Mouse (Mus musculus) small intestine, adult 2 months (tissue): ENCODE data around the gene RPS10-NUDT3. TPM values are rescaled to one million over a fixed set of nuclear protein-coding genes. Genes with fewer than 3 reads are reported as not detected.

Experiments used
- H3K27ac ChIP-seq: fragments of 200-500 bp; 2 replicates; pipeline ENCODE4 v1.5.1; 2012; ENCODE audit warnings: low read depth, low read length, control low read depth, inconsistent platforms; ENCODE audit not compliant: insufficient read depth
- H3K27me3 ChIP-seq: fragments of 200-500 bp; 2 replicates; pipeline ENCODE4 v1.6.1; 2012; ENCODE audit warnings: mild to moderate bottlenecking, moderate library complexity, low read length, inconsistent platforms; ENCODE audit not compliant: control insufficient read depth, insufficient read depth
- H3K36me3 ChIP-seq: fragments of 200-500 bp; 2 replicates; pipeline ENCODE4 v1.6.1; 2012; ENCODE audit warnings: mild to moderate bottlenecking, low read length, control low read depth, inconsistent platforms; ENCODE audit not compliant: control insufficient read depth, insufficient read depth
- H3K4me1 ChIP-seq: fragments of 200-500 bp; 2 replicates; pipeline ENCODE4 v1.6.1; 2012; ENCODE audit warnings: low read length, inconsistent platforms, mixed read lengths; ENCODE audit not compliant: control insufficient read depth, insufficient read depth, insufficient read length
- H3K4me3 ChIP-seq: fragments of 200-500 bp; 2 replicates; pipeline ENCODE4 v1.5.1; 2012; ENCODE audit warnings: low read depth, mild to moderate bottlenecking, control low read depth, inconsistent platforms, low read length, moderate library complexity
- CTCF ChIP-seq: fragments of 200-500 bp; IDR thresholded peaks from 2 replicates; pipeline ENCODE4 v1.5.1; 2012; ENCODE audit warnings: low read depth, mild to moderate bottlenecking, control low read depth, inconsistent platforms, low read length, moderate library complexity, mixed read lengths; ENCODE audit not compliant: insufficient replicate concordance, insufficient read length; ENCODE audit errors: extremely low read depth
- POLR2A ChIP-seq: fragments of 200-500 bp; IDR thresholded peaks from 2 replicates; pipeline ENCODE4 v1.6.1; 2012; ENCODE audit warnings: low read depth, mild to moderate bottlenecking, control low read depth, inconsistent platforms, low read length, moderate library complexity
- WGBS: fragments of 180-500 bp; shearing (Covaris S2); methylation state at CpG from one replicate; pipeline ENCODE4 v1.1.7; 2018; 5-methylcytosine and 5-hydroxymethylcytosine counted together
- polyA plus RNA-seq: library from polyadenylated mRNA; depleted of rRNA; stranded (reverse); fragments of >200 nt; gene quantifications from 2 replicates; pipeline ENCODE4 v1.2.3, GENCODE M21; 2012

The RPS10-NUDT3 gene
- polyA plus RNA-seq, 1 experiment, result not detected

DNA sequence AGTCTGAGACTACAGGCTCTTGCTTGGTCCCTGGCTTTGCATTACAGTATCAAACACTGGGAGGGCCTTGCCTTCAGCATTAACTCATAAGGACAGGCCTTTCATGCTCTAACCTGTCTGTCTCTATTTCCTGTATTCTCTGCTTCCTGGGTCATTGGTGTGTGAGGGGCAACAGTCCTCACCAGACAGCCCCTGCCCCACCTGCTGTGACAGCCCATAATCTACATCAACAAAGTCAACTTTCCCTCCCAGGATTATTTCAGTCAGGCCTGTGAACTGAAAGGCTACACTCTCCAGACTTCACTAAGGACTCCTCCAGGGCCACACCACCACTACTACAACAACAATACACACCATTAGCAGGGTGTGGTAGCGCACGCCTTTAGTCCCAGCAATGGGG, 32.0 kb downstream of the RPS10-NUDT3 start:
- WGBS, result 77% methylated on average over 2 of the region's 2 CpGs

DNA sequence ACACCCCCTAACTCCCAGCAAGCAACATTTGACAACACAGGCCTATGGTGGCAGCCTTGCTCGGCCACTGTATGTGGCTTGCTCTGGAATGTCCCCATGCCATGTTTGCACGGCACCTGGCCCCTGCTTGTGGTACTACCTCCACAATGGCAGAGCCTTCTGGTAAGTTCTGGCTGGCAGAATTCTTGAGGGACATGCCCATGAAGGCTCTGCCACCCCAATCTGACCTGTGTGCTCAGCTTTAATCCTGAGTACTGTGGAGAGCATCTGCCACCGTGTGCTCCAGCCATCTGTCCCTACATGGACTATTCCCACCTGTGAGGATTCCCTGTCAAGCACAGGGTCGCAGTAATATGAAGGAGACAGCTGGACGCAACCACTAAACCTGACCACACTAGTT, 34.2 kb downstream of the RPS10-NUDT3 start:
- Histone ChIP-seq H3K36me3 (peaks cover 4% of the 10 kb centered on the region), H3K27ac (no peak overlapping the region), H3K4me1 (no peaks in the 10 kb centered on the region), H3K27me3 (no peaks in the 10 kb centered on the region), H3K4me3 (no peak overlapping the region)
- 73% methylated on average over 5 of the region's 5 CpGs for WGBS
- TF ChIP-seq POLR2A (no peak), CTCF (no peak)

More for the DNA sequence above, 32.0 kb downstream of the RPS10-NUDT3 start:
- Histone ChIP-seq H3K27ac (no peak overlapping the region), H3K4me3 (no peak overlapping the region), H3K36me3 (no peaks in the 10 kb centered on the region), H3K27me3 (no peaks in the 10 kb centered on the region), H3K4me1 (no peaks in the 10 kb centered on the region)
- TF ChIP-seq CTCF (no peak), POLR2A (no peak)

DNA sequence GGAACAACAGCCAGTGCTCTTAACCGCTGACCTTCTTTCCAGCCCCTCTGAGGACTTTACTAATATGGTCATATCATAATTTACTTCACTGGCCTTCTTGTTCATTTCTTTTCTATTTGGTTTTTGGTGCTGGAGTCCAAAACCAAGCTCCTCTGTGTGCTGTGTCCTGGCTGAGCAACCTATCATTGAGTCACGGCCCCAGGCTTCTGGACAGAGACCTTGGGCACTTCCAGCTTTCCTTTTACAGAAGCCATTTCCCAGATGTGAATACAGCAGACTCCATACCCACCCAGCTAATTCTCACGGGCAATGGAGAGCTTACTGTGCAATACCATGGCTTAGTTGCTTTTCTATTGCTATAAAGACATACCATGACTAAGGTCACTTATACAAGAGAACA, 34.7 kb downstream of the RPS10-NUDT3 start:
- no peak overlapping the region for H3K27ac ChIP-seq
- H3K4me1 ChIP-seq, result no peaks in the 10 kb centered on the region
- H3K27me3 ChIP-seq, result no peaks in the 10 kb centered on the region
- peaks cover 8% of the 10 kb centered on the region for H3K36me3 ChIP-seq
- 77% methylated on average over 3 of the region's 3 CpGs for WGBS
- H3K4me3 ChIP-seq, result no peak overlapping the region
- no peak for TF ChIP-seq POLR2A
- TF ChIP-seq CTCF, result no peak

DNA sequence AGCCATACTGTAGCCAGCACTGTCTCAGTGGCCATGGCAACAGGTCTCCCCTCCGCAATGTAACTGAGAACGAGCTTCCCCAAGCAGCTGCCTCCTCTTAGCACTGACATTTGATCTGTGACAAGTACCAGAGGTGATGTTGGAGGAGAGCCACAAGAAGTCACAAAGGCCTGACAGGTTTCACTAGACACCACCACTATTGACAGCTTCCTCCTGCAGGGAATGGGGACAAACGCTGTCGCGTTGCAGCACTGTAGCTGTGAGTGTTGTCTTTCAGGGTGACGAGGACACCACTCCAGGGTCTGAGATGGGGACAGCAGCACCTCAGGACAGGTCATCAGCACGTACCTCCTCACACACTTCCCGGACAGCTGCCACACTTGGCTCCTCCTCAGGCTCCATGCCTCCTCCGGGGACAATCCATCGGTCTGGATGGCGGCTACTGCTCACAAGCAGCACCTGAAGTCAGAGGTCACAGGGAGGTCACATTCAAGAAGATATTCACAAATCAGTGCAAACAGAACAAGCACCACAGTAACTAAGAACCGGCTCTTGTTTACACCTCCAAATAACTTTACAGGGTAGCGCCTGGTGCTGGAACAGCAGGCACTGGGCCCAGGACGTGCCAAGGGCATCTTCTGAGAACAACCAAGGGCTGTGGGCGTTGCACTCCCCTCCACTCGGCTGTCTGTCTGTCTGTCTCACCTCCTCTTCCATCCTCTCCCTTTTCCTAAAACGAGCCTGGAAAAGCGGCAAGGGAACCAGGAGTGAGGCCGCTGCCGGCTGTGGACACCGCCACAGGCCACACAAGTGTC, 38.4 kb downstream of the RPS10-NUDT3 start:
- no peak overlapping the region for H3K27ac ChIP-seq
- H3K27me3 ChIP-seq, result no peaks in the 10 kb centered on the region
- H3K4me3 ChIP-seq, result no peak overlapping the region
- TF ChIP-seq CTCF (no peak), POLR2A (no peak)
- WGBS, result 74% methylated on average over 21 of the region's 21 CpGs
- peaks cover 18% of the 10 kb centered on the region for H3K36me3 ChIP-seq
- peaks cover 4% of the 10 kb centered on the region for H3K4me1 ChIP-seq

DNA sequence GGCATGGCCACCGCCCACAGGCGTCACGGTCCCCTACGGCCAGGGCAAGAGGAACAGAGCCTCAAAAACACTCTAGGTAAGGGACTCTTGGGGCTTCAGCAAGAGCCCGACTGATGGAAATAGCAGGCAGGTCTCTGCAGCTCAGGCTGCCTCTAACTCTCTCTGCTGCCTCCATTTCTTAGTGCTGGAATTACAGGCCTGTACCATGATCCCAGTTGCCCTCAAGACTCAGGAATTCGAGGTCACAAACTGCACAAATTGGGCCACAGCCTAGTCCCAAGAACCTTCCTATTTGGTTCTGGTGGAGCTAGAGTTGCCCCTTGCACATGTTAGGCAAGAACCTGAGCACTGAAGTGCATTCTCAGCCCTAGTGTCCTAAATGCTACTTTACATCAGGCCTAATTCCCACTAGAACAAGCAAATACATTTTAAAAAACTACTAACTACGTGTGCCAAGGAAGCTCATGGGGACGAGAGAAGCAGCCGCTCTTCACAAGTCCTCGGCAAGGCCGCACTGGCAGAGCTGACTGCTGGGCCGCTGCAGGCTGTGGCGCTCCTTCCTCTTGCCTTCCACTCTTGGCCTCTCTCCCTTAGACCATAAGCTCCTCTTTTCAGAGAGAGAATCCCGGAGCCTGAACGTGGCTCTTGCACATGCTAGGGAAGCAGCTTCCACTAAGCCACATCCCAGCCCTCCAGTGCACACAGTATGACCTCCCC, 39.2 kb downstream of the RPS10-NUDT3 start:
- TF ChIP-seq CTCF (no peak), POLR2A (no peak)
- Histone ChIP-seq H3K4me1 (peaks cover 6% of the 10 kb centered on the region), H3K27me3 (no peaks in the 10 kb centered on the region), H3K4me3 (no peak overlapping the region), H3K36me3 (peaks cover 18% of the 10 kb centered on the region), H3K27ac (no peak overlapping the region)
- WGBS, result 83% methylated on average over 15 of the region's 15 CpGs

DNA sequence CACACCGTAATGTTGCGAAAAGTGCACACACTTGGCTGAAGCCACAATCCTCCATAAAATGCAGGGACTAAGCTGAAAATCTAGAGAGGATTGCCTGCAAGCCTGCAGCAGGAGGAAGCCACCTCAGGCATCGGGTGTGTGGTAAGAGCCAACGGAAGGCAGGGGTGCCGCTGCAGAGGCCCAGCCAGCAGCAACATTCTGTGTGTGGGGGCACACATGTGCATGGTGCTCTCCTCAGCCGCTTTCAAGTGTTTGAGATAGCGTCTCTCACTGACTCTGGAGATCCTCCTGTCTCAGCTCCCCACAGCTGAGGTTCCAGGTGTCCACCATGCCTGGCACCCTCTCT, 42.5 kb downstream of the RPS10-NUDT3 start:
- peaks cover 9% of the 10 kb centered on the region for H3K4me1 ChIP-seq
- no peak overlapping the region for H3K27ac ChIP-seq
- 94% methylated on average over 7 of the region's 7 CpGs for WGBS
- H3K27me3 ChIP-seq, result no peaks in the 10 kb centered on the region
- TF ChIP-seq CTCF (no peak), POLR2A (no peak)
- H3K4me3 ChIP-seq, result no peak overlapping the region
- H3K36me3 ChIP-seq, result peaks cover 23% of the 10 kb centered on the region
